Mouse (Mus musculus): ENCODE measurements at regions not wholly inside any gene's neighbourhood (a gene's known extent, or its start where the extent isn't known, plus 50 kb on each side); places are given as distances from the start of the nearest gene placed in this dataset.

DNA sequence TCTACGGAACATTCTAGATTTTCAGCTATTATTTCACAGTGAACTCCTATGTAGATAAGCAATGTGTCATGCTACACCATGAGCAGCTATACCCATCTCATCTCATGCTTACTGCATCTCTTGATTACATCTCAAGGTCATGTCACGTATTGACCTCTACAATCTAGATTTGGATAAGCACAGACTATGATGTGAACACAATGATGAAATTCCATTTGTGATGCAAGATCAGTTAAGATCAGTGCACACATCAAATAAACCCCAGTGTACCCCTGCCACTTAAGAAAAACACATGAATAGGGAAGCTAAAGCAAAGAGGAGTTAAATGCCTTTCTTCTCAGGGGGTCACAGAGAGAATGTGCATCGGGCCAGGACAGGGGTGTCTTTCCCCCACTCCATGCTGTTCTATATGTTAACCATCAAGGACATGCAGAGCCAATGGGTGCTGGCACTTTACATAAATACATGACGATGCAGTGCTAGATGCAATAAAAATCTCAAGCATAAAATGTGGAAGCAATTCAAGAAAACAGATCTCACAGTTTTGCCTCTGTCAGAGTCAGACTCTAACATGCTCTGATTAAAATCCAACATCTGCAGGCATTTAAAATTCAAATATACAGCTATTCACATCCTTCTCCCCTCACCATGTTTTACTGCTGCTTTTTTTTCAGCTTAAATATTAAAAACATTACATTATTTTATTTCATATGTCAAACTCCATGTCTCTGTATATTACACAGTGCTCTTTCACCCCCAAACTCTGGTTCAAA is 157.1 kb upstream of the Gm15217 start:
- in situ Hi-C loops (cut with MboI, MseI) = no loop called here

DNA sequence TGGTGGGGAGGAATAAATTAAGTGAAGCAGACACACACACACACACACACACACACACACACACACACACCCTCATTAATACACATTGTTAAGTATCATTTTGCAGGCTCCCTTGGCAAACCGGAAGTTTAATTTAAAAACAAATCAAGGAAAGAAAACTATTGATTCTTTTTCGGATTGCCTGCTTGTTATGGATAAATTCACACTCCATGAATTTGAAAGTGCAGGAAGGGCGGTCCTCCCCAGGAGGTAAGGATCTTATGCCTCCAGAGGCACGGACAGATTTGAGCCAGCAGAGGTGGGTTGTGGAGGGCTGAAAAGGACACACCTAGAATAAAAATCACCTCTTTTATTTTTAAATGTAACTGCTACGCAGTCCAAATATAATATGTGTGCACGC is 156.2 kb upstream of the Gm15217 start:
- in situ Hi-C loops (cut with MboI, MseI) = no loop called here

DNA sequence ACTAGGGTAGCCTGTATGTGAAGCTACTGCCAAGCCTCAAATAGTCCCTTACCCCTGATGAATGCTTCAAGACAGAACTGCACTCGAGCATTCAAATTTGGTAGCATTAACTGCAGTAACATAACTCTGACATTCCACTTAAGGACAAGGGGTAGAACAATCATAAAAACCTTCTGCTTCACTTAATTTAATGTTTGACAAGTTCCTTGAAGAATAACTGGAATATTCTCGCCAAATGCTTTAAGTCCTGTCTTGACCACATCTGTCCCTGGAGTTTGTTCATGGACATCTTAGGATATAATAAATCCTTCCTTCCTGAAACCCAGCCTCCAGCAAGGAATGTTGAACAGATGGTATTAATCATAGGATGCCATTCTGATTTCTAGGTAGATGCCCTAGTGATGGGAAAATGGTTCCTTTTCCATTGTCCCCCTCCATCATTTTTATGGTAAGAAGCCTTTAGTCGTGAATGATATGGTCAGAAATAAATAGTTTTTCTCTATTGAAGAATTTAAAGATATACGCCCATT is 154.7 kb upstream of the Gm15217 start:
- in situ Hi-C loops (cut with MboI, MseI) = no loop called here

DNA sequence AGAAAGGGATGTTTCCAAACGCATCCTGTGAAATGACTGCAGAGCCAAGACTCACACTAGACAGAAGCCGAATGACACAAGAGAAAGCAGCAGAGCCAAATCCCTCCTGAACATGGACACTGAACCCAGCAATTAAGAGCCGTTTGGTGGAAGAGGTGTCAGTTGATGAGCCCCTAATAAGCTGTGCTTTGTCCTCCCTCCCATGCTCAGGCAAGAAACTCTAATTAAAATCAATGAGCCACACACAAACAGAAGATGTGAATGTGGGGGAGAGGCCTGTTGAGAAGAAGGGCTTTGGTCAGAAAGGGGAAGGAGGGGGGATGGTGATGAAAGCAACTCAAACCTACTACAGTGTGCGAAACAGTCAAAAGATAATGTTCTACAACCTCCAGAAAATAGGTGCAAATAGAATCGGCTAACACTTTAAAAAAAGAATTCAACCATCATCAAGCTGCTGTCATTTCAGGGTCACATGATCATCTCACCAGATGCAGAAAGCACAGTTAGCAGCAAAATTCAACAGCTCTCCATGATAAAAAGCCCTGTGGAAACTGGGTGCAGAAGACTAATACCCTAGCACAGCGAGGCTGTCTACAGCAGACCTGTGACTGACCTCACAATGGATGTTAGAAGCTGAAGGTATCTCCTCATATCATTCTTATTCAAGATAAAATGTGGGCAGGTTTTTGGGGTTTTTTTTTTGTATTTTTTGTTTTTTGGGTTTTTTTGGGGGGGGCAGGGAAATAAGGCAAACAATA is 153.2 kb upstream of the Gm15217 start:
- in situ Hi-C loops (cut with MboI, MseI) = no loop called here

DNA sequence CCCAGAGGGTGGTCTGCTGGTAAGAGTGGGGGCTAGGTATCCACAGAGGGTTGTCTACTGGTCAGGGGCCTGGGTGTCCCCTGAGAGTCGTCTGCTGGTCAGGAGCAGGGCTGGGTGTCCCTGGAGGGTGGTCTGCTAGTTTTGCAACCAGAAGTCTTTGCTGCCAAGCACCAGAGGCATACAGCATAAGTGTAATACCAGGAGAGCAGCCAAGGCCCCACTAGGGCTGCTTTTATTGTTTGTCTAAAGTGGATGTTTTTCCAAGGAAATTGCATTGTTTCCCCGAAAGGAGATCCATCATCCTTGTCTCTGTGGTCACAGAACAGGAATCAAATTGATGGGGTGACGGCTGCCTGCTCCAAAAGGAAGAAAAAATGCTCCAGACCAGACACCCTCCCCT is 145.2 kb upstream of the Gm15217 start:
- in situ Hi-C loops (cut with MboI, MseI) = no loop called here

DNA sequence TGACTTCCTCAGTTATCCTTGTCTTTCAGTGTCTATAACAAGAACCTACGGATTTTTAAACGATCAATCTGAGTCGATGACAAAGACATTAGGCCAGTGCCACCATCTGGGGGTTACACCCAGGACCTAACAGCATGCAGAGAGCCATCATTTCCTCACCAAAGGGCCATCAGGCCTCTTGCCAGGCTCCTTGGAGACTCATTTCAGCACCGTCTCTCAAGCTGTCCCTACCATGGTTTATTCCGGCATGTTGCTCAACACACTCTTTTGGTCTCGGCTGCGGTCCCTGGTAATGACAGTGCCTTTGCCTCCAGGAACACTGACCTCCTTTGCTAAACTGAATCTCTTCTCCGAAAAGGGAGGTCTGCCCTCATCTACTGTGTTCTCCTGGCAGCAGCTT is 144.4 kb upstream of the Gm15217 start:
- in situ Hi-C loops (cut with MboI, MseI) = no loop called here

DNA sequence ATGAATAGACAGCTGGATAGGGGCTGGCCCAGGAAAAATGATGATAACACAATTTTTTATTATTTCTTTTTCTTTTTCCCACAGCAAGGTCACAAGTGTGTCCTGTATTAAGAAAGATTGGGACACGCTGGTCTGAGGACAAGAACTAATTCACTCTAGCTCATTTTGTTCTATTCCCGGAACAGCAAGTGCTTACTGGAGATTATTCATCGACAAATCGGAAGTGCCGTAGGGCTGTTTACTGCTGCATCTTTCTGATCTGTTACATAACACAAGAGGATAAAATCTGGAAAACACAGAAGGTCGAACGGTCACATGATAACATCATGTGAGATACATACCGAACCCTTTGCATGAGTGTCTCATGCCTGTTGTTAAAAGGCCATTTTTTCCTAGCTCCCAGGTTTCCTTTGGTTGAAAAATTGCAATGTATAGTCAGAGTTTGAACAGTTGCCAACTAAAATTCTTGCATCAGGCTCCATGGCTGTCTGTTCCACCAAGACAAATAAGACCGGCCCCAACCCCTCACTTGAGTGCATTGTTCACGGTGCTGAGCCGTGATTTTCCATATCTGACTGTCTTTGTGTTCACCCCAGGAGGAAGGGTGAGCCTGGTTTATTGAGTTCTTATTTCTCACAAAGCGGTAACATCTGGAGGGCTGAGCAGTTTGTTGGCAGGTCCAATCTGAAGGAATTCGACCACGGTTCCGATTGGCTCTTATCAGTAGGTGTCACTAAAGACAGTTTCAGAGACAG is 139.0 kb upstream of the Gm15217 start:
- in situ Hi-C loops (cut with MboI, MseI) = no loop called here

DNA sequence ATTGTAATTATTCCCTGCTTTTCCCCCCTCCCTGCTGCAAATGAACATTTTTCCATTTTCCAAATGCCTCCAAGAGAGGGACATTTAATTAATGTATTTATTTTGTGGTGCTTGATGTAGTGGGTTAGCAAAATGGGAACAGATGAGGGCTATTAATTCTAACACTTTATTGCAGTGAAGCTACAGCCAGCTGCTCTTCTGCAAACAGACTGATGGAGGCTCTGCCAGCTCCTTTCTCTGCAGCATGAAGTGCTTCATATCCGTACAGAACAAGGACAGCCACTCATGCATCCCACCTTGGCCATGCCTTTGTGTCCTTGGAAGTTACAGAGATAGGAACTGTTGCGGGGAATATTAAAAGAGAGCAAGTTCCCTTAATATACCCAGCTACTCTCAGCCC is 138.3 kb upstream of the Gm15217 start:
- in situ Hi-C loops (cut with MboI, MseI) = no loop called here

DNA sequence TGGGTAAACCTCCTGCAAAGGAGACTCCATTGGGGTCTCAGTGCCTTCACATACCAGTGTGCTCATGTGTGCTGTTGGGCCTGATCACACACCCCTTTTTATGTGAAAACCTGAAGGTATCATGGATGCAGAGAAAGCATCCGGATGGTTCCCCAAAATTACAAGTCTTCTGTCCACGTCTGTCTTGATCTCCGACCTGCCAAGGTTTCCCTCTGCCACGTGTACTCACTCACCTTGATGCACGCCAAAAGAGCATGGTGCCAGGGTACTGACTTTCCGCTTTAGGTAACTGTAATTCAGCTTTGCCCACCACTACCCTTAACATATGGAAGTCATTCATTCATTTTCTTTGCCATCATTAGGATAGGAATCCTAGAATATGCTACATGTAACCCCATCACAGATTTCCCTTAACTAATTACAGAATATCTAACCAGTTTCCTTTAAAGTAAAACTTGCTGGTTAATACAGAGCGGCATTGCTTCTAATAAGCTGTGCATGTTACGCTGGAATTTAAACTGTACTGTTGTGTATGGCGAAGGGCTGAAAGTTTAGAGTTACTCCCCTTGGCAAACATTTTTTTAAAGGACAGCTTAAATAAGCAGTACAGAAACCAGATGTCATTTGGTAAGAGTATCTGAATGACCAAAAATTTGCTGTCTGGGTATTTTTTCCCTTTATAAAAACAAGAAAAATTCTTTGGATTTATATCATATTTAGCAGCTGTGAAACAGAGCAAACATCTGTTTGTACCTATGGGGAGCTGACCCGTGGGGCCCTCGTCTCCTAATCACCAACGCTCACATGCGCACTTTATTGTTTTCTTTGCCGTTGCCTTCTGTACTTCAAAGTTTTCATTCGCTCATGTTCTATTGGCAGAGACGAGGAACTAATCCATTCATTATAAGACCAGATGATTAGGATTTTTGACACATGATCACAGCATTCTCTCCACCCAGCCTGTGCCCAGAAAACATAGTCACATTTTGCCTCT is 131.4 kb upstream of the Gm15217 start:
- in situ Hi-C loops (cut with MboI, MseI) = no loop called here

DNA sequence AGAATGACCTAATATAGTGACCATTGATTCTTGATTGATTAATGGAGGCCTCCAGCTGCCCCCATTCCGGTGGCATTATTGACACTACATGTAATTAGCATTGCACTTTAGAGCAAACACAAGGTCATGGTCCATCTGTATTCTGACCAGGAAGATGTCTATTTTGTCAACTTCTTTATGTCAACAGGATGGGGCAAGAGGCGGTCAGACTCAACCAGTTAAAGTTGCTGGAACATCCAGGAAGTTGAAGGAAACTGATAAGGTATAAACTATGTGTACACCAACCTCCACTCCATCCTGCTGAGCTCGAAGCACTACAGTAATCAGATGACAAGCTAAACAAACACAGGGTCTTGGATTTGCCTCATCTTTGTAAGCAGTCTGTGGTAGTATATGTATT is 130.1 kb upstream of the Gm15217 start:
- in situ Hi-C loops (cut with MboI, MseI) = no loop called here

DNA sequence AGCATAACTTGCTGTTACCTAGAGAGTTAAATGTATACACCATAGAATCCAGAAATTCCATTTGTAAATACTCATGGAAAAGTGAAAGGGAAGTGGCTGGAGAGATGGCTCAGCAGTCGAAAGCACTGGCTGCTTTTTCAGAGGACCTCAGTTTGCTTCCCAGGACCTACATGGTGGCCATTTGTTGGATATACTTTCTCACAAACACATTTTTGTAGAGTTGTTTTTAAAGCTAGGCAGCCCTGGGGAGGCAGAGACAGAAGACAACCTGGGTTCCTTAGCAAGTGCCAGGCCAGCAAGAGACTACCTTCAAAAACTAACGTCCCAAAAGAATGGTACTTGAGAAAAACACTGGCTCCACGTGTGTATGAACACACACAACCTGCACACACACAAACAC is 124.0 kb upstream of the Gm15217 start:
- in situ Hi-C loops (cut with MboI, MseI) = no loop called here

DNA sequence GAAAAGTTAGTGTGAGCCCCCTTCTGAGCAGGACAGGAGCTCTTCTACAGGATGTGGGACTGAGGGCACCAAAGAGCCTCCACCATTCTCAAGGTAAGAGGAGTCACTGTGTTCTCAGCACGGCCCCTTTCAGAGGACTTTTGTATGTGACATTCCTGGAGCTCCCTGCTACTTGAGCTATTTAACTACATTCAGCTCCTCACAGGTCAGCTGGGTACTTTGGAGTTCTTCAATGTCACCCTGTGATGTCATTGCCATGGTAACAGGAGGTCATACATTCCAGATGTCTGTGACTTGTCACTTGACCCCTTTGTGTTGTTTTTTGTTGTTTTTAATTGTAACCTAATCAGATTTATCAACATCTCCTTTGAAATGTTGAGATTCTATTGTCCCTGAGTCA is 122.9 kb upstream of the Gm15217 start:
- in situ Hi-C loops (cut with MboI, MseI) = no loop called here

DNA sequence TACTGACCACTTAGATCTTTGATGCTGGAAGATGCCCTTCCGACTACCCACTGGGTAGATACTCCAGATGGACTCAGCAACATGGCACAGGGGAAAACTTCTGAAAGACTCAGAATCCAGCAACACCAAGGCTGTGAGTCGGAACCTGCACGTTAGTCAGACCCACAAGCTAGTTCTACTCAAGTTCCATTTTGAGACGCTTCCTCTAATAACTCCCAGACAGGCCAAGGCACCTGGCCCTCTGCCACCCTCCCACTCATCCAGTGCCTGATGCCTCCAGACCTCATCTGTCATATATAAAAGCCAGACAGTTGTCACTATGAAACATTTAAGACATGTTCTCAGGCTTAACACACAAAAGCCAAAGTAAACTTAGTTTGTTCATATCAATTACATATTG is 121.9 kb upstream of the Gm15217 start:
- in situ Hi-C loops (cut with MboI, MseI) = no loop called here

DNA sequence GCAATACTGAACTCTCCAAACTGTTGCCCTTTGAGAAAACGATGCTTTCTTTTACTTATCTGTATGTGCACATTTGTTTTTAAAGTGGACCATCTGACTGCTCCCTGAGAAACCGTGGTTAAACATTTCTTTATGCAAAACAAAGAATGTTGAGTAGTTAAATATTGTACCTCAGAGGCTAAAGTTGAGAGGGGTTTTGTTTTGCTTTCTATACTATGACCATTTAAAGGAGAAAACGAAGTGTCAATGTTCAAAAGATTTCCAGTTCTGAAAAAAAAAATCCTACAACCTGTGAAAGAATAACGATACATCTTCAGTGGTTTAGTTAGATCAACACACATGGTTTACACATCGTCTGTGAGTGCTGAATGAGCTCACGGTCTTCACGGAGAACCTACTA is 120.7 kb upstream of the Gm15217 start:
- in situ Hi-C loops (cut with MboI, MseI) = no loop called here

DNA sequence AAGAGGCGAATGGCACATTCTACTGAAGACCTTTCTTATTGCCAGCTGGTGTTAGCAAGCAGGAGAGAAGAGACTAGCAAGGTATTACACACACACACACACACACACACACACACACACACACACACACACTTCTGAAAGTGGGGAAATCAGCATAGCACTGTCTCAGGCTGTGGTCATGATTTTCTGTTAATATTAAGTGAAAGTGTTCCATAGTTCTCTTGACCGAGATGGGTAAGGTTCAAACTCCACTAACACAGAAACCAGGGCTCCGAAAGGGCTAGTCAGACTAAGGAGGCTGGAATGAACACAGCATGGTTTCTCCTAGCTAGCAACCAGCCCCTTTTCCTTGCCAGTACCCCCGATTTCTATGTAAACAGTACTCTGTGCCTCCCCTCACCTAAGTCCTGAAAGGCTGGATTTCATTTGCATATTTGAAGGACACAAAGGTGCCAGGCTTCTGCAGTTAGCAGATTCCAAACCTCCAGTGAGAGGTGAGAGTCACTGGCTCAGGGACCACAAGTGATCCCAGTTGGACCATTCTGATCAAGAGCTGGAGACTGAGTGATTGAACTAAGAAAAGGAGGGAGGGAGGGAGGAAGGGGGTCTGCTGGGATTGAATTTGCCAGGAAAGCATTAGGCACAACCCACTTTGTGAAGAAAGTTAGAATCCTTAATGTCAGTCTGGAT is 118.8 kb upstream of the Gm15217 start:
- in situ Hi-C loops (cut with MboI, MseI) = no loop called here

DNA sequence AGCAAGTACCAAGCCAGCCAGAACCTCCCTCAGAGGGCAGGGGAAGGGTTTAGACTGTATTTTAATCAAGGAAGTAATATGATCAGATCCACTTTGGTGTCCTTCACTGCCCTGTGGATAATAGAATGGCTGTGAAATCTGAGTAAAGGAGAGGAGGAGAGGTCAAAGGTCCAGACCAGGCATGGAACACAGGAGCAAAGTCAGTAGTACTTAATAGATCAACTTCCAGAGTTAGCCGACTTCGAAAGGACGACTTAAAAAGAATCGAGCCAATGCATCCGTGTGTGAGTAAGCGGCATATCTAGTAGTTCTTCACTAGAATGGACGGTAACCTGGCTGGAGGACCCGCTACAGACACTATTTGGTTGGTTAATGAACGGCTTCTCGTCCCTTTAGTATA is 103.8 kb upstream of the Gm15217 start:
- in situ Hi-C loops (cut with MboI, MseI) = no loop called here

DNA sequence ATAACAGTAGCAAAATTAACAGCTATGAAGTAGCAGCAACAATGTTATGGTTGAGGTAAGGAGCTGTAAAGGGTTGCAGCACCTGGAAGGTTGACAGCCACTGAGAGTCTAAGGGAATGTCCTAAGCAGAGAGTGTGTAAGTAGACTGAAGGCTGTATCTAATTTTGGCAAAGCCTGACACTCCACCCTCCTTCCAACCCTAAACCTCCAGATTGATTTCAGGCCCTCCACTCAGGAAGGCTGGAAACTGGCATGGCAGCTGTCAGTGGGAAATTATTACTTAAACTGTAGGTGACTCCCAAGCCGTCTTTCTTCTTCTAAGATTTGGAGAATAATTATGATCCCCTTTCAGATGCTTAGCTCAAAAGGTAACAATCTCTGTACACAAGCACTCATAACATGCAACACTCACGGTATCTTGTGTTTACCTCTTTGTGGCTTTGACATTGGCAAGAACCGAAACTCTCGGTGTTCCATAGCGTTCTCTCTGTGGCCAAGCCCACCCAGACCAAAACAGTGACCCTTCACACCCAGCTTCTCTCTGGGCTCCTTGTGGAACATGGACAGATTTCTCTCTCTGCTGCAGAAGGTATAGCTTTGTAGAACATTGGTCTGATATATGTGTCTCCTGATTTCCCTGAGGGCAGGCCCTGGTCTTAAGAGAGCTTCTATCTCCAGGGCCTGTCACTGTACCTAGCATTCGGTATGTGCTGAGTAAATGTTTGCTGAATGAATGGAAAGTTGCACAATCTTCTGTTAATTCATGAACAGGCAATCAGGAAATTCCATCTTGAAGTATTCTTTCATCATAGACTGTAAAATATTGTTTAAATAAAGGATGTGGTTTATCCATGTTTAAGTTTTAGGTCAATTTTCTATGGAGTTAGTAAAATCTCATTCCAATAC is 102.0 kb upstream of the Gm15217 start:
- in situ Hi-C loops (cut with MboI, MseI) = no loop called here

DNA sequence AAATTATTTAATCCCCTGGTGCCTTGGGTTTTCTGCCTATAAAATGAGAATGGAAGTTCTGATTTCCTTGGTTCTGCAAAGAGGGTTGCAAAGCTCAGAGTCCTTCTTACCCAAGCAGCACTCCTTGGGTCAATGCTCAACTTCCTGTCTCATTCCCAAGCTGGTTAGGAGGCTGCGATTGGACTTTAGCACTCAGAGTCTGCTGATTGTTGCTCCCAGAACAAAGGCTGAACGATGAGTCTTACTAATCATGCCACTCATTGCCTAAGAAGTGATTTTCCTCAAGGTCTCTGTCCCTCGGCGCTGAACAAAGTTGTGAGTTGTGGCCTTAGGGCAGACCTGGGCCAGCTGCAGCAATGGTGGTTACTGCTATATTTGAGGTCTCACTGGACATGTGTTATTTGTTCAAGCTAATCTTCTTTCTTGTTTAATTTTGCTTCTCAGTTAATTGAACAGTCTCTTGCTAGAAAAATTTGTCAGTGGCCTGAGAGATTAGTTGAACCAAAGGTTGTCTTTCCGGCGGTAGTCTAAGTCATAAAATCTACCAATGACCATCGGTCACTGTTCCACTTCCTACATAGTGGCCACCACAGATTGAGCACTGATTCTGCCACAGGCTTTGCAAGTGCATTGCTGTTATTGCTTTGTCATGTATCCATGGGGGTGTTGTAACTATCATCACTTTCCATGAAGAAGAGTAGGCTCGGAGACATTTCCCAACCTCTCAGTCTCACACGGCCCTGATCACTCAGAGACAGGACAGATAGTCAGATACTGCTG is 101.2 kb upstream of the Gm15217 start:
- in situ Hi-C loops (cut with MboI, MseI) = no loop called here

DNA sequence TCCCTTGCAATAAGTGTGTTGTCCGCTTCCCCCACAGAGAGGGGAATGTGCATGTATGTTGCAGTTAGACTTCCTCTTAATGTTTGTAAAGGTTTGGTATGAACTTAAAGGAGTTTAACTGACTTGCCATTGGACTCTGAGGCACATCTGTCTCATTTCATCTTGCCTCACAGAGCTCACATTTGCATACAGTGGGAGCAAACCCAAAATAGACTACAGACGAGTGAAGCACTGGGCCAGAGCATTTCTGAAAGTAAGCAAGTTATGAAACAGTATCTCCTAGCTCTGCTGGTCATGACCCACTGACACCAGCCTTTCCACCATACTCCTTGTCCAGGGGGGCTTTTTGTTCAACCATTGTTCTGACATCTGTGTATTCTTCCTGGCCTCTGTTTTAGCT is 86.8 kb upstream of the Gm15217 start:
- in situ Hi-C loops (cut with MboI, MseI) = no loop called here

Measured in T-helper 2 cell (primary cell).